Mouse (Mus musculus) liver, adult 2 months (tissue): ENCODE results near the gene Phactr3.

Source experiments
- CTCF ChIP-seq: fragments of 200-500 bp; IDR thresholded peaks from 2 replicates; pipeline ENCODE4 v1.5.1; 2011; ENCODE audit warnings: low read depth, low read length, control low read depth
- POLR2A ChIP-seq: fragments of 200-500 bp; IDR thresholded peaks from 2 replicates; pipeline ENCODE4 v1.6.1; 2011; ENCODE audit warnings: low read length, control low read depth; ENCODE audit not compliant: insufficient read depth; ENCODE audit errors: extremely low read depth

- TF ChIP-seq CTCF (no peak), POLR2A (no peak)
These were observed 78.8 kb downstream of the Phactr3 start for GRCm38 (mm10) chr2:178197542-178197941.
